Mouse (Mus musculus) thymus, adult 2 months (tissue): ENCODE measurements around the gene Sdhaf1.

ENCODE experiments used
- CTCF ChIP-seq: fragments of 200-500 bp; IDR thresholded peaks from 2 replicates; pipeline ENCODE4 v1.5.1; 2012; ENCODE audit warnings: mild to moderate bottlenecking, control low read depth, low read length, moderate library complexity, borderline replicate concordance; ENCODE audit not compliant: control insufficient read depth, poor library complexity, insufficient read depth; ENCODE audit errors: extremely low read depth
- POLR2A ChIP-seq: fragments of 200-500 bp; IDR thresholded peaks from 2 replicates; pipeline ENCODE4 v1.6.1; 2012; ENCODE audit warnings: mild to moderate bottlenecking, low read length, control low read depth, moderate library complexity; ENCODE audit not compliant: control insufficient read depth, poor library complexity, insufficient read depth; ENCODE audit errors: extremely low read depth

DNA sequence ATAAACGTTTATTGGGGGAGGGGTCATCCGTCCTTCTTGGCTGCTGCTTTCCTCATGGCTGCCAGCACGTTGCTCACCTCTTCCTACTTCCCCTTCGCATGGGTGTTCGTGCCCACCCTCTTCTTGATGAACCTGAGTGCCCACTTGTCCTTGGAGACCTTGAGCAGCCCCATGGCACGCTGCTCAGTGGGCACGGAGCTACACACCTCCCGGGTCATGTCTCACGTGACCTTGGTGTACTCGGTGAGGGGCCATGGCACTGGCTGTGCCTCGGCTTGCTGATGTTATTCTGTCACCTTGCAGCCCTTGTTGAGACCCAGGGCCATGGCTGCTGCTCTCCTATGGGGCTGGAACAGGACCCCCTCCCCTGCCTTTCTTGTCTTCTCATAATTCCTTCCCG lies 13.6 kb downstream of the Sdhaf1 start:
- TF ChIP-seq CTCF (no peak), POLR2A (no peak)
